Mouse (Mus musculus): ENCODE measurements around the gene Tvp23b. TPM values are rescaled to one million over a fixed set of nuclear protein-coding genes. Genes with fewer than 3 reads are reported as not detected.

The Tvp23b gene
- polyA plus RNA-seq, 1 experiment from 2014 or later: 44.4 TPM

DNA sequence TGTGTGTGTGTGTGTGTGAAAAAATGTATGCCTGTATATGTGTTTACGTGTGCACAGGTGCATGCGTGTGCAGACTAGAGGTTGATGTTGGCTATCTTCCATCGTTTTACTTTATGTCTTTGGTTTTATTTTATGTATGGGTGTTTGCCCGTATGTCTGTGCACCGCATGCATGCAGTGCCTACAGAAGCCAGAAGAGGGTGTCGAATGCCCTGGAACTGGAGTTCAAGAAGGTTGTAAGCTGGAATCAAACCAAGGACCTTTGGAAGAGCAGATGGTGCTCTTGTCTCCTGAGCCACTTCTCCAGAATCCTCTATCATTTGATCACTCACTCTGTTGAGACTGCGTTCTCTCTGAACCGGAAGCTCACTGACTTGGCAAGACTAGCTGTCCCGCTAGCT, 53.8 kb downstream of the Tvp23b start:
- Histone ChIP-seq H3K4me3 (no peak overlapping the region), H3K27ac (no peak overlapping the region), H3K36me3 (no peaks in the 10 kb centered on the region), H3K4me1 (replicated peaks) (no peaks in the 10 kb centered on the region), H3K9me3 (no peaks in the 10 kb centered on the region), H3K27me3 (ENCODE audit: insufficient read depth, poor library complexity, severe bottlenecking) (no peaks in the 10 kb centered on the region)
- WGBS: 91% methylated on average over 9 of the region's 9 CpGs
- no peak for DNase-seq (ENCODE audit: low spot score)

- H3K36me3 ChIP-seq: no peaks in the 10 kb centered on the region
- H3K9me3 ChIP-seq: no peaks in the 10 kb centered on the region
- 88% methylated on average over 11 of the region's 11 CpGs for WGBS
- H3K27me3 ChIP-seq (ENCODE audit: insufficient read depth, poor library complexity, severe bottlenecking): no peaks in the 10 kb centered on the region
- H3K4me1 ChIP-seq (replicated peaks): no peaks in the 10 kb centered on the region
- H3K27ac ChIP-seq: no peak overlapping the region
- H3K4me3 ChIP-seq: no peak overlapping the region
- DNase-seq (ENCODE audit: low spot score): no peak
Observed at GRCm38 (mm10) chr11:62934795-62935514, 55.7 kb downstream of the Tvp23b start.

GRCm38 (mm10) chr11:62937986-62938385, 58.7 kb downstream of the Tvp23b start:
- H3K36me3 ChIP-seq: no peaks in the 10 kb centered on the region
- H3K27me3 ChIP-seq (ENCODE audit: insufficient read depth, poor library complexity, severe bottlenecking): no peaks in the 10 kb centered on the region
- DNase-seq (ENCODE audit: low spot score): no peak
- H3K9me3 ChIP-seq: no peaks in the 10 kb centered on the region
- 87% methylated on average over 6 of the region's 6 CpGs for WGBS
- no peak overlapping the region for H3K27ac ChIP-seq
- no peak overlapping the region for H3K4me3 ChIP-seq
- H3K4me1 ChIP-seq (replicated peaks): no peaks in the 10 kb centered on the region

DNA sequence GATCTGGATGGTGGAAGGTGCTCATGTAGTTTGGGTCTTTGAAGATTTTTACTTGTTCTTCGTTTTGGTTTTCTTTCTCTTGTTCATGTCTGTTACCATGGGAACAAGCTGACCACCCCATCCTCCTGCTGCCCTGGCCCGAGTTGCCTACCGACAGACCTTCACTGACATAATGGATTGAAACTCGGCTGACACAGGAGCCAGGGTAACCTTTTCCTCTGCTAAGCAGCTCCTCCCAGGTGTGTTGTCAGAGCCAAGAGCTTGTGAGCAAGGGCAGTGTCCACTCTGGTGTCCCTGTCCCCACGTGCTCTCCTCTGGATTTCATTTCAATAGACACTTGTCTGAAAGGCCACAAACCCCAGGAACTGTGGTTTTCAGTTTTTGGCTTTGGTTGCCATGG, 59.7 kb downstream of the Tvp23b start:
- no peaks in the 10 kb centered on the region for H3K36me3 ChIP-seq
- WGBS: 78% methylated on average over 5 of the region's 5 CpGs
- DNase-seq (ENCODE audit: low spot score): no peak
- H3K27ac ChIP-seq: no peak overlapping the region
- no peaks in the 10 kb centered on the region for H3K27me3 ChIP-seq (ENCODE audit: insufficient read depth, poor library complexity, severe bottlenecking)
- H3K4me1 ChIP-seq (replicated peaks): no peaks in the 10 kb centered on the region
- no peaks in the 10 kb centered on the region for H3K9me3 ChIP-seq
- no peak overlapping the region for H3K4me3 ChIP-seq

DNA sequence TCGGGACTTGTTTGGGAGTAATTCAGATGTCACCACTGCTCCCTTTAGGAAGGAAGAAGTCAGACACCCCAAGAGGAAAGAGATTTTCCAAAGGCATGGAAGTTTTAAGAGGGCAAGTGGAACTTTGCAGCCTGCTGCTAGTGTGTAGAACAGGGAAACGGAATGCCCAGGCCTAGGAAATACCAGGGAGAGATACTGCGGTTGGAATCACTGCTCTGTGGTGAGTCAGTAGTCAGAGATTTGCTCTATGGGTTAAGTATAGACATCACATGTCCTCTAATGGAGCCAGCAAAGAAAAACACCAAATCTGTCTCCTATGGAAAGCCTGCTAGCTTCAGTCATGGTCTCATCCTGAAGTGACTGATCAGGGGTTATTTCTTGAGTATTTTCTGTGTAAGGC, 60.9 kb downstream of the Tvp23b start:
- Histone ChIP-seq H3K4me1 (replicated peaks) (no peaks in the 10 kb centered on the region), H3K27me3 (ENCODE audit: insufficient read depth, poor library complexity, severe bottlenecking) (no peaks in the 10 kb centered on the region), H3K4me3 (no peak overlapping the region), H3K27ac (no peak overlapping the region), H3K9me3 (no peaks in the 10 kb centered on the region), H3K36me3 (no peaks in the 10 kb centered on the region)
- no peak for DNase-seq (ENCODE audit: low spot score)
- 85% methylated on average over 3 of the region's 3 CpGs for WGBS

DNA sequence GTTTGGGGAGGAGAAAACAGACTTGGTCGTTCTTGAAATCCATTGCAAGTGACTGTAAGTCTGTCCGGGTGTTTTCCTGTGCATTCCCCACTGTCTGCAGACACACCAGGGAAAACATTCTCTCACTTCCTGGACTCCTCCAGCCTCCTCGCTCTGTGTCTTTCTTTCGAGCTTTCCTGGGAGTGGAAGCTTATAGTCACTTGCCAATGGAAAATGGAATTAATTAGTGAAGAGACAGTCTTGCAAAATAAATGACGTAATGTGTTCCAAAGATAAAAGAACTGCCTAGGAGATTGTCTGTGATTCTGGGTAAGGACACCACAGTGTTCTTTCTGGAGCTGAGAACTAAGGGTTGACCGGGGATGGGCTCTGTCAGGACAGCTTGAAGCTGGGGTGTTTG, 64.3 kb downstream of the Tvp23b start:
- Histone ChIP-seq H3K4me3 (no peak overlapping the region), H3K27ac (no peak overlapping the region), H3K36me3 (no peaks in the 10 kb centered on the region), H3K4me1 (replicated peaks) (no peaks in the 10 kb centered on the region), H3K9me3 (no peaks in the 10 kb centered on the region), H3K27me3 (ENCODE audit: insufficient read depth, poor library complexity, severe bottlenecking) (no peaks in the 10 kb centered on the region)
- DNase-seq (ENCODE audit: low spot score): no peak
- WGBS: 81% methylated on average over 6 of the region's 6 CpGs

DNA sequence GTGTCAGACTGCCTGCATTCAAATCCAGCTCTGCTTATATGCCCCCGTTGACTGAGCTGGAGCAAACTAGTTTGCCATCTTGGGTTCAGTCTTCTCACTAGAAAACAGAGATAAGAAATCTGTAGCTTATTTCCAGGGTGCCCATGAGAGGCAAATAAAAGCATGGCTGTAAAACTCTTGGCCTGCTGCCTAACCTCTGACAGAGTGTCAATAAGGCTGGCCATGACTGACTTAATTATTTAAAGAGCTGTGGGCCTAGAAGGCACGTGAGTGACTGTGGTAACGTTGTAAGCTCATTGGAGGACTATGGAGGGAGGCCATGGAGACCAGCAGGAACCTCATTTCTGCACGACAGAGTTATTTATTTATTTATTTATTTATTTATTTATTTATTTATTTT, 66.3 kb downstream of the Tvp23b start:
- Histone ChIP-seq H3K27ac (no peak overlapping the region), H3K36me3 (no peaks in the 10 kb centered on the region), H3K4me1 (replicated peaks) (no peaks in the 10 kb centered on the region), H3K4me3 (no peak overlapping the region), H3K27me3 (ENCODE audit: insufficient read depth, poor library complexity, severe bottlenecking) (no peaks in the 10 kb centered on the region), H3K9me3 (no peaks in the 10 kb centered on the region)
- DNase-seq (ENCODE audit: low spot score): no peak
- 71% methylated on average over 4 of the region's 4 CpGs for WGBS

DNA sequence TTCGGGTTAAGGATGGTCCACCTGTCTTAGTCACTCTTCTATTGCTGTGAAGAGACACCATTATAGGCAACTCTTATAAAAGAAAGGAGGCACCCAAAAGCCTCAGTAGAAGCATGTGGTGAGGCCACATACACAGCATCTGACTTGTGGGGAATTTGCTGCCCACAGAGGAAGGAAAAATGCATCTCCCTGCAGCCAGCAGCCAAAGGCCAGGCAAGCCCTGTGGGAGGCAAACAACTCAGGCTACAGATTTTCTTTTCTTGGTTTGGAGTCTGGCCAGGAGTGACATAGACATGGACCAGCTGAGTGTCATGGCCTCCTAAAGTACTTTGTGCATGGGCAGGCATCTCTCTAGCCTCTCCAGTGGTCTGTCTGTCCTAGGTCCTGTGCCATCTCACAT, 70.3 kb downstream of the Tvp23b start:
- no peak overlapping the region for H3K27ac ChIP-seq
- 87% methylated on average over 1 of the region's 1 CpGs for WGBS
- H3K27me3 ChIP-seq (ENCODE audit: insufficient read depth, poor library complexity, severe bottlenecking): no peaks in the 10 kb centered on the region
- no peak for DNase-seq (ENCODE audit: low spot score)
- no peaks in the 10 kb centered on the region for H3K36me3 ChIP-seq
- H3K9me3 ChIP-seq: no peaks in the 10 kb centered on the region
- H3K4me3 ChIP-seq: no peak overlapping the region
- no peaks in the 10 kb centered on the region for H3K4me1 ChIP-seq (replicated peaks)

GRCm38 (mm10) chr11:62951012-62951411, 71.8 kb downstream of the Tvp23b start, which contains the start of gene Cdrt4:
TSS of gene Cdrt4 (plus strand) at chr11:62951193.
- no peaks in the 10 kb centered on the region for H3K36me3 ChIP-seq
- 80% methylated on average over 3 of the region's 3 CpGs for WGBS
- DNase-seq (ENCODE audit: low spot score): no peak
- no peak within 1 kb of the TSS for H3K4me3 ChIP-seq
- H3K9me3 ChIP-seq: peaks cover 11% of the 10 kb centered on the region; the same call in 1 of the 2 replicates
- no peaks in the 10 kb centered on the region for H3K27me3 ChIP-seq (ENCODE audit: insufficient read depth, poor library complexity, severe bottlenecking)
- no peaks in the 10 kb centered on the region for H3K4me1 ChIP-seq (replicated peaks)
- H3K27ac ChIP-seq: no peak within 1 kb of the TSS

DNA sequence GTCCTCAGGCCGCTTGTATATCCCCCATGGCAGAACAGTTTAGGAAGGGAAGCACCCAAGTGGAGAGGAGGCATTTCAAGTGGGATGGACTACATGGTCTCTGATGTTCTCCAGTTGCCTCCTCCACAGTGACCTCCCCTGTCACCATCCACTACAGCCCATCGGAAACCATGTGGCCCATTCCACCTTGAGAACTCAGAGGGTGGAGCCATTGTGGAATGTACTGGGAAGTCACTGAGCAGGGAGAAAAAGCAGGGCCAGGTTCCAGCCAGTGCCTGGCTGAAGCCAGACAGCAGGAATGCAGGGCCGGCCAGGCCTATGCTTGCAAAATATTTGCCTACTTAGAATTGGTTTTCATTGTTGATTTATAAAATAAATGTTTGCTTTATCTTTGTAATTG, 75.5 kb downstream of the Tvp23b start:
- H3K4me3 ChIP-seq: no peak overlapping the region
- no peaks in the 10 kb centered on the region for H3K4me1 ChIP-seq (replicated peaks)
- 96% methylated on average over 2 of the region's 3 CpGs for WGBS
- no peaks in the 10 kb centered on the region for H3K36me3 ChIP-seq
- DNase-seq (ENCODE audit: low spot score): no peak
- peaks cover 11% of the 10 kb centered on the region; the same call in 1 of the 2 replicates for H3K9me3 ChIP-seq
- no peak overlapping the region for H3K27ac ChIP-seq
- no peaks in the 10 kb centered on the region for H3K27me3 ChIP-seq (ENCODE audit: insufficient read depth, poor library complexity, severe bottlenecking)

DNA sequence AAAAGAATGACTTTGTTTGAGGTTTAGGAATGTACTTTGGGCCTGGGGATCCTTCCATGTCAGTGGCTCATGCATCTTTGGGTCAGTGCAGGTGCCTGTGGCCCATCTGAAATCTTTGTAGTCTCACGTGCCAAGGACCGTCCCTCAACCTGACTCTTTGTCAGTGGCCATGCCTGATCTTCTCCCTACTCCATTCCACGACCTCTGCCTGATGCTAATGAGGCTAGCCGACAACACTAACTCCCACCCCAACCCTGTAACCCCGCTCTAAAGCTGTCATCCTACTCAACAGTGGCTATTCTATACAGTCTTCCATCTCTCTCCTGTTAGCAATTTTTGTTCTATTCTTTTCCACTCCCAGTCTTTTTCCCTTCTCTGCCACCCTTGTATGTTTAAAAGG, 75.9 kb downstream of the Tvp23b start:
- no peaks in the 10 kb centered on the region for H3K27me3 ChIP-seq (ENCODE audit: insufficient read depth, poor library complexity, severe bottlenecking)
- no peak overlapping the region for H3K4me3 ChIP-seq
- H3K27ac ChIP-seq: no peak overlapping the region
- H3K9me3 ChIP-seq: peaks cover 11% of the 10 kb centered on the region; the same call in 1 of the 2 replicates
- no peak for DNase-seq (ENCODE audit: low spot score)
- WGBS: 81% methylated on average over 5 of the region's 5 CpGs
- H3K4me1 ChIP-seq (replicated peaks): no peaks in the 10 kb centered on the region
- no peaks in the 10 kb centered on the region for H3K36me3 ChIP-seq

- no peak overlapping the region for H3K4me3 ChIP-seq
- no peaks in the 10 kb centered on the region for H3K36me3 ChIP-seq
- WGBS: 52% methylated on average over 6 of the region's 6 CpGs
- peaks cover 11% of the 10 kb centered on the region; the same call in 1 of the 2 replicates for H3K9me3 ChIP-seq
- H3K27ac ChIP-seq: no peak overlapping the region
- no peaks in the 10 kb centered on the region for H3K4me1 ChIP-seq (replicated peaks)
- DNase-seq (ENCODE audit: low spot score): no peak
- no peaks in the 10 kb centered on the region for H3K27me3 ChIP-seq (ENCODE audit: insufficient read depth, poor library complexity, severe bottlenecking)
Observed at GRCm38 (mm10) chr11:62955776-62956175, 76.5 kb downstream of the Tvp23b start.

GRCm38 (mm10) chr11:62957626-62958180, 78.4 kb downstream of the Tvp23b start:
- Histone ChIP-seq H3K27ac (no peak overlapping the region), H3K36me3 (no peaks in the 10 kb centered on the region), H3K27me3 (ENCODE audit: insufficient read depth, poor library complexity, severe bottlenecking) (no peaks in the 10 kb centered on the region), H3K9me3 (peaks cover 11% of the 10 kb centered on the region; the same call in 1 of the 2 replicates), H3K4me3 (no peak overlapping the region), H3K4me1 (replicated peaks) (no peaks in the 10 kb centered on the region)
- WGBS: 87% methylated on average over 8 of the region's 8 CpGs
- no peak for DNase-seq (ENCODE audit: low spot score)
